Mouse (Mus musculus): ENCODE results near the gene Cebpb.

The Cebpb gene

GRCm38 (mm10) chr2:167721159-167721882 lies 32.6 kb downstream of the Cebpb start:
- DNase-seq (ENCODE audit: low spot score in 2 of 2), result no peak

GRCm38 (mm10) chr2:167722538-167722937 lies 33.8 kb downstream of the Cebpb start:
- no peak for DNase-seq (ENCODE audit: low spot score in 2 of 2)

- no peak for DNase-seq (ENCODE audit: low spot score in 2 of 2)
Observed at GRCm38 (mm10) chr2:167723589-167724206, 35.0 kb downstream of the Cebpb start.

GRCm38 (mm10) chr2:167725879-167726278 lies 37.2 kb downstream of the Cebpb start:
- no peak for DNase-seq (ENCODE audit: low spot score in 2 of 2)

GRCm38 (mm10) chr2:167727161-167727560 lies 38.4 kb downstream of the Cebpb start:
- DNase-seq (ENCODE audit: low spot score in 2 of 2), result no peak

GRCm38 (mm10) chr2:167730036-167730435 lies 41.3 kb downstream of the Cebpb start:
- no peak for DNase-seq (ENCODE audit: low spot score in 2 of 2)

- DNase-seq (ENCODE audit: low spot score in 2 of 2), result no peak
Observed at GRCm38 (mm10) chr2:167731149-167731548, 42.4 kb downstream of the Cebpb start.

GRCm38 (mm10) chr2:167734861-167735260 lies 46.1 kb downstream of the Cebpb start:
- DNase-seq (ENCODE audit: low spot score in 2 of 2), result no peak

- no peak for DNase-seq (ENCODE audit: low spot score in 2 of 2)
Observed at GRCm38 (mm10) chr2:167739030-167739429, 50.3 kb downstream of the Cebpb start.
